Mouse (Mus musculus) limb, embryonic 12.5 days (tissue): ENCODE data around the gene Nwd2. TPM values are rescaled to one million over a fixed set of nuclear protein-coding genes. Genes with fewer than 3 reads are reported as not detected.

ENCODE experiments used
- ATAC-seq: fragments of 200-750 bp; cut with Nextera tagmentation; 2 replicates; pipeline ENCODE4 v1.8.0; 2017; ENCODE audit warnings: low read depth, moderate TSS enrichment; ENCODE audit not compliant: insufficient number of reproducible peaks, insufficient read depth, low FRiP score, low TSS enrichment
- H3K27ac ChIP-seq: fragments of 300-500 bp; sonication (generic); 2 replicates; pipeline ENCODE4 v1.5.1; 2016; ENCODE audit warnings: mild to moderate bottlenecking, moderate library complexity
- H3K27me3 ChIP-seq: fragments of 300-500 bp; sonication (generic); 2 replicates; pipeline ENCODE4 v1.6.1; 2016; ENCODE audit warnings: mild to moderate bottlenecking, moderate library complexity
- H3K36me3 ChIP-seq: fragments of 300-500 bp; sonication (generic); 2 replicates; pipeline ENCODE4 v1.6.1; 2016; ENCODE audit warnings: mild to moderate bottlenecking, moderate library complexity
- H3K4me1 ChIP-seq: fragments of 300-500 bp; sonication (generic); replicated peaks from 2 replicates; pipeline ENCODE4 v1.6.1; 2016
- H3K4me2 ChIP-seq: fragments of 300-500 bp; sonication (generic); 2 replicates; pipeline ENCODE4 v1.6.1; 2016; ENCODE audit warnings: mild to moderate bottlenecking, moderate library complexity
- H3K4me3 ChIP-seq: fragments of 300-500 bp; sonication (generic); replicated peaks from 2 replicates; pipeline ENCODE4 v1.5.1; 2016; ENCODE audit warnings: mild to moderate bottlenecking
- H3K9ac ChIP-seq: fragments of 300-500 bp; sonication (generic); replicated peaks from 2 replicates; pipeline ENCODE4 v1.6.1; 2016; ENCODE audit warnings: mild to moderate bottlenecking, moderate library complexity
- H3K9me3 ChIP-seq: fragments of 300-500 bp; sonication (generic); 2 replicates; pipeline ENCODE4 v1.6.1; 2016; ENCODE audit warnings: mild to moderate bottlenecking, moderate library complexity
- WGBS: fragments of 180-500 bp; shearing (Covaris S2); methylation state at CpG from one replicate; pipeline ENCODE4 v1.1.7; 2016; 5-methylcytosine and 5-hydroxymethylcytosine counted together
- polyA plus RNA-seq: library from polyadenylated mRNA; unstranded; fragments of >200 nt; fragmentation: Nextera tagmentation; extraction: Ambion mirVana; gene quantifications from 2 replicates; pipeline ENCODE4 v1.2.1, GENCODE M21; 2016

The Nwd2 gene
- polyA plus RNA-seq, 1 experiment from 2014 or later = 0.15 TPM

DNA sequence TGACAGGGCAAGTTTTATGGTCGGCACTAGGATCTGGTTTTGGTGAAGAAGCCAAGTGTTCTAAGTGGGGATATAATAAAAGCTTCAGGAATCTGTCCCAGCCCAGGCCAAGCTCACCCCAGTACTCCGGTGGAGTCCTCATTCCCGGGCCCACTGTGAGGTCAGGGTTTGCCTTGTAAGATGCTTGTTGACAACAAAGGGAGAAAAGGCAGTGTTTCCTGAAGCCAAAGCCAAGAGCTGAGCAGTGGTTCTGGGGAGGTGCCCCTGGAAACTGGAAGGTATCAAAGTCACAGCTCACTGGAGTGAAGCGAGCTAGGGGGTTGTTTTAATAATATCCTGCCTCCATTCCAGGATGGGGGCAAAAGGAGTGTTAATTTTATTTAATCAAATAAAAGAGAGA is 170.1 kb downstream of the Nwd2 start:
- no peaks in the 10 kb centered on the region for H3K36me3 ChIP-seq
- no peak overlapping the region for H3K27ac ChIP-seq
- H3K27me3 ChIP-seq = no peaks in the 10 kb centered on the region
- no peak overlapping the region for H3K4me2 ChIP-seq
- H3K4me3 ChIP-seq = no peak overlapping the region
- no peaks in the 10 kb centered on the region for H3K9me3 ChIP-seq
- peaks cover 3% of the 10 kb centered on the region for H3K4me1 ChIP-seq
- WGBS = 21% methylated on average over 4 of the region's 4 CpGs
- ATAC-seq = no peak
- H3K9ac ChIP-seq = no peak overlapping the region

- WGBS = 75% methylated on average over 6 of the region's 6 CpGs
- Histone ChIP-seq H3K4me3 (no peak overlapping the region), H3K9me3 (no peaks in the 10 kb centered on the region), H3K4me2 (no peak overlapping the region), H3K27ac (no peak overlapping the region), H3K36me3 (no peaks in the 10 kb centered on the region), H3K27me3 (no peaks in the 10 kb centered on the region), H3K9ac (no peak overlapping the region), H3K4me1 (peaks cover 7% of the 10 kb centered on the region)
- ATAC-seq = no peak
Observed at GRCm38 (mm10) chr5:63819519-63819918, 170.6 kb downstream of the Nwd2 start.

GRCm38 (mm10) chr5:63821176-63821575 is 172.3 kb downstream of the Nwd2 start:
- 92% methylated on average over 5 of the region's 5 CpGs for WGBS
- H3K4me2 ChIP-seq = no peak overlapping the region
- H3K27me3 ChIP-seq = no peaks in the 10 kb centered on the region
- no peak overlapping the region for H3K9ac ChIP-seq
- no peak overlapping the region for H3K27ac ChIP-seq
- no peaks in the 10 kb centered on the region for H3K9me3 ChIP-seq
- no peak for ATAC-seq
- H3K4me3 ChIP-seq = no peak overlapping the region
- H3K36me3 ChIP-seq = no peaks in the 10 kb centered on the region
- H3K4me1 ChIP-seq = peaks cover 12% of the 10 kb centered on the region

DNA sequence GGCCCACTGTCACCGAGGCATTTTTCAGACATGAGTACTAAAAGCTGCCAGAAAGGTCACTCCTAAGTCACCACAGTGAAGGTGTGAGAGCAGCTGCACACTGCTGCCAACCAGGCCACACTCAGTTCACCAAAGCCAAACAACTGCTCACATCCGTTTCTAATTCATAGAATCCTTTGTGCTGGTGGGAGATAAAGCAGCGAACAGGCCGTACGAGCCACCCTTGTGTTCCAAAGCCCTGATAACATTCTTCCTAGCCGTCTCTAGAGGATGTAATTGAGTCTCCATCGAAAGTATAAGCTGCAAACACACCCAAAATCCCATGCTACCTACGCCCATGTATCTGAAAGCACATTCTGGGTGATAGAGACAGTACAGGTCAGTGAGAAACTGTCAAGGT is 173.0 kb downstream of the Nwd2 start:
- H3K27me3 ChIP-seq = no peaks in the 10 kb centered on the region
- H3K9ac ChIP-seq = no peak overlapping the region
- no peaks in the 10 kb centered on the region for H3K9me3 ChIP-seq
- ATAC-seq = no peak
- no peak overlapping the region for H3K4me2 ChIP-seq
- WGBS = 43% methylated on average over 8 of the region's 8 CpGs
- H3K4me3 ChIP-seq = no peak overlapping the region
- H3K27ac ChIP-seq = no peak overlapping the region
- no peaks in the 10 kb centered on the region for H3K36me3 ChIP-seq
- H3K4me1 ChIP-seq = peaks cover 14% of the 10 kb centered on the region

DNA sequence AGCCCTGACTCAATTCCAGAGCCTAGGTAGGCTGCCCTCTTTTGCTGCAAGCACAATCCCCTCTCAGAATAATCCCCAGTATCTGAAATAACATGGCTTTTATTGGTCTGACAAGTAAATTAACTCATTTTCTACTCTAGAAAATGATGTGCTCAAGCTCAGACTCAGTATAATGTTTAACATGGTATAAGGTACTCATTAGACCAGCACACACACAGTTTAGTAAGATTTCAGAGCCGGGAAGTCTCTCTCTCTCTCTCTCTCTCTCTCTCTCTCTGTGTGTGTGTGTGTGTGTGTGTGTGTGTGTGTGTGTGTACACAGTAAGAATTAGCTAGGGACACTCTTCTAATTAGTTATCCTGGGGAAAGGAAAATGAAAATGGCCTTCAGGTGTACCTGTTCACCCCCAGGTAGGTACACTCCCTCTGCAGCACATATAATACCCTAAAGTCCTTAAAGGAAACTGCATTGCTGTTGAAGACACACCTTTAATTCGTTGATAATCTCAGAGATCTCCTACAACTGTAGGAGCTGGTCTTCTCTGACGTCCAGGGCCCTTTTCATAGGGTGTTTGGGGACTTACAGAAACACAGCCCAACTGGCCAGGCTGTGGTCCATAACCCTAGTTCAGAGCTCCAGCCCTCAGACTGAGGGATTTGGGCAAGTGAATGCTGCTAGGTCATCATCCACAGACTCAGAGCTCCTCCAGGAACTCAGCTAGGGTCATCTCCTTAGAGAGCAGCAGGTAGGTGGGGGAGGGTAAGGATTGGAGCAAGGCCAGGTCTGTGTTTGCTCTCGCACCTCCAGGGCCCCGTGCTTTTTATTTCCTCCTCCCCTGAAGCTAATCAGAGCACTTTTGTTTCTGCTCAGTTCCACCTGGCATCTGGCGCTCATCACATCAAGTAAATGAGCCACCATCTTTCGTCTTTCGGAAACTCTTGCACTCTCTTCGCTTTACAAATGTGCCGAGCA is 174.7 kb downstream of the Nwd2 start:
- Histone ChIP-seq H3K9ac (no peak overlapping the region), H3K27ac (no peak overlapping the region), H3K9me3 (no peaks in the 10 kb centered on the region), H3K36me3 (no peaks in the 10 kb centered on the region), H3K4me1 (peaks cover 24% of the 10 kb centered on the region), H3K27me3 (no peaks in the 10 kb centered on the region), H3K4me3 (no peak overlapping the region), H3K4me2 (no peak overlapping the region)
- 58% methylated on average over 10 of the region's 10 CpGs for WGBS
- ATAC-seq = no peak

DNA sequence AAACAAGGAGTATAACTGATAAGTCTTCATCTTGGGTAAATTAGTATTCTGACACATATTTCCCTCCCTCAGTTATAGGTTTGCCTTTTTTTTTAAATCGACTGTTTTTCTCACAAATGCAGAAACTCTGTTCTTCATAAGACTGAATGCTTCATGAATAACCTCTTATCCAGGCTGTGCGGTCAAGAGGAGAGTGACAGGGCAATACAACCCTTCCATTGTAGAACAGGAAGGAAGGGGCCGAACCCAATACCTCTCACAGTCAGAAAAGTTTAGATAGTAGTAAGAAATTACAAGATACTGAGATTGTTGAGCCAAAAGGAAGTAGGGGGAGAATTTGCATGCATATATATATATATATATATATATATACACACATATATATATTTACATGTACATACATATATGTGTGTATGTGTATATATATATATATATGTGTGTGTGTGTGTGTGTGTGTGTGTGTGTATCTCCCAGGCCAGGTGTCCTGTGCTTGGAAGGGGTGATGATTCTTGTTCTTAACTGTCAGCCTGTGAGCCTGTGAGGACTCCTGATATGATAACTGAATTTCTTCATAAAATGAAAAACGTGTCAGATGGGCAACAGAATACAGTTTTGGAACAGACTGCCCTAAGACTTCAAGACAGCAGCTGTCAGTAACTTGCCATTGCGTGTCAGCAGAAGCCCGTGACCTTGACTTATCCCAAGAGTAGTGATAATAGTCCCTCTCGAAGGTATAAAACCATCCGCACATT is 175.9 kb downstream of the Nwd2 start:
- Histone ChIP-seq H3K9ac (no peak overlapping the region), H3K27ac (no peak overlapping the region), H3K27me3 (no peaks in the 10 kb centered on the region), H3K4me1 (peaks cover 24% of the 10 kb centered on the region), H3K4me3 (no peak overlapping the region), H3K4me2 (no peak overlapping the region), H3K9me3 (no peaks in the 10 kb centered on the region), H3K36me3 (no peaks in the 10 kb centered on the region)
- WGBS = 90% methylated on average over 8 of the region's 8 CpGs
- ATAC-seq = no peak

DNA sequence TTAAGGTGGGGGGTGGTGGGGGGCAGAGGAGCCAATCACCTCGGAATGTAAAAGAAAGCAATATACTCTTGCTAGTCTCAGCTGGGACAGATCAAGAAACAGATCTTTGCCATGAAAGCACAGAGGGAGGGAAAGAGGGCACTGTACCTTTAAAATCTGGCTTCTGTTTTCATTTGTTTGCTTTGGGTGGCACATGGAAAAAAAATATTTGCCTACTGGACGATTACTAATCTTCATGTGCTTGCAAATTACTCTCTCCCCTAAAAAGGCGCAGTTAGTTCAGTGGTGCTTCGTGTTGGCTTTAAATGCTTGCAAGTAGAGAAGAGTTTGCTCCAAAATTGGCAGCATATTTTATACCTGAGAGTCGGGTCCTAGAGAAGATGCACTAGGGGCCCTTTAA is 177.0 kb downstream of the Nwd2 start:
- no peak overlapping the region for H3K4me2 ChIP-seq
- no peaks in the 10 kb centered on the region for H3K9me3 ChIP-seq
- H3K27ac ChIP-seq = no peak overlapping the region
- H3K4me1 ChIP-seq = peaks cover 24% of the 10 kb centered on the region
- no peak for ATAC-seq
- no peaks in the 10 kb centered on the region for H3K27me3 ChIP-seq
- H3K4me3 ChIP-seq = no peak overlapping the region
- 63% methylated on average over 5 of the region's 5 CpGs for WGBS
- no peak overlapping the region for H3K9ac ChIP-seq
- no peaks in the 10 kb centered on the region for H3K36me3 ChIP-seq

DNA sequence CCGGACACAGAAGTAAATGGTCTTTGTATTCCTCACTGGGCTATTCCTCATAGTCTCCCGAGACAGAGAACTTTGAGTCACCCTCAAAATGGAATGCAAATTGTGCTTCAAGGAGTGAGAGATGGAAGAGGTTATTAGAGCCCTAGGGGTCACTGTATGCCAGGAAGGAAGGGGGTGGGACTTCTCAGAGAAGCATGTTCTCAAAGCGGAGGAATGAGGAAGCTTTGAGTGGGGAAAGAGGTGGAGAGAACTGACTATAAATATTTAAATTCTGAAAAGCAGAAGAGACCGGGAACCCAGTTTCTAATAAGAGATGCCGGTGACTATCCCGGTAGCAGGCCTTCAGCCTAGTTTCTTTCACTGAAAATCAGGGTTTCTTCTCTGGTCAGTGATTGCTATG is 178.1 kb downstream of the Nwd2 start:
- 80% methylated on average over 6 of the region's 6 CpGs for WGBS
- no peak overlapping the region for H3K27ac ChIP-seq
- no peak overlapping the region for H3K4me2 ChIP-seq
- no peaks in the 10 kb centered on the region for H3K36me3 ChIP-seq
- no peaks in the 10 kb centered on the region for H3K9me3 ChIP-seq
- no peak overlapping the region for H3K9ac ChIP-seq
- peaks cover 24% of the 10 kb centered on the region for H3K4me1 ChIP-seq
- no peak for ATAC-seq
- H3K4me3 ChIP-seq = no peak overlapping the region
- H3K27me3 ChIP-seq = no peaks in the 10 kb centered on the region

GRCm38 (mm10) chr5:63827415-63828053 is 178.6 kb downstream of the Nwd2 start:
- no peak overlapping the region for H3K9ac ChIP-seq
- H3K9me3 ChIP-seq = no peaks in the 10 kb centered on the region
- H3K4me3 ChIP-seq = no peak overlapping the region
- no peak overlapping the region for H3K27ac ChIP-seq
- H3K4me2 ChIP-seq = no peak overlapping the region
- H3K27me3 ChIP-seq = no peaks in the 10 kb centered on the region
- H3K36me3 ChIP-seq = no peaks in the 10 kb centered on the region
- peaks cover 24% of the 10 kb centered on the region for H3K4me1 ChIP-seq
- no peak for ATAC-seq
- 62% methylated on average over 5 of the region's 5 CpGs for WGBS

GRCm38 (mm10) chr5:63828380-63829185 is 179.7 kb downstream of the Nwd2 start:
- Histone ChIP-seq H3K4me1 (peaks cover 24% of the 10 kb centered on the region), H3K9me3 (no peaks in the 10 kb centered on the region), H3K36me3 (no peaks in the 10 kb centered on the region), H3K27me3 (no peaks in the 10 kb centered on the region), H3K4me3 (no peak overlapping the region), H3K4me2 (no peak overlapping the region), H3K27ac (no peak overlapping the region), H3K9ac (no peak overlapping the region)
- WGBS = 77% methylated on average over 10 of the region's 10 CpGs
- ATAC-seq = no peak
